Comparison of ENCODE assay signal across 12 mouse cellular contexts in genomic region chr2:101592023-101592841, GRCm38 (mm10). TPM values are rescaled to one million over a fixed set of nuclear protein-coding genes. Genes with fewer than 3 reads are reported as not detected.
DNase-seq lines count a peak whose midpoint lies in the region; ATAC-seq and TF ChIP-seq lines count a peak whose summit lies in the region.
"Had no signal": no experiment of that assay in that cellular context is flagged by ENCODE, and none has a peak within 500 bp of the region (broad histone marks: within the 10 kb centered on the region; RNA-seq: fewer than 3 reads in every experiment).

No protein-coding gene starts in this region.

- TF ChIP-seq POLR2A in kidney, adult 2 months (IDR thresholded peaks at IDR 0.05; ENCODE audit: low read depth, low read length), result no peak

- ATAC-seq in hindbrain, embryonic 12.5 days (ENCODE audit: low FRiP score), result peak; percentile 88
- ATAC-seq in midbrain, postnatal 0 days (ENCODE audit: low FRiP score), result peak; percentile 74

- H3K27ac ChIP-seq in kidney, adult 2 months (ENCODE audit: insufficient read depth, low read depth, low read length), result no peak overlapping the region
- H3K27ac ChIP-seq in hindbrain, embryonic 12.5 days, result peak overlapping the region; percentile 62
- H3K27ac ChIP-seq in midbrain, postnatal 0 days (ENCODE audit: low read depth, low read length), result peak overlapping the region; percentile 43; the same call in 1 of the 2 replicates
- H3K27ac ChIP-seq: macrophage had no signal

- no peaks in the 10 kb centered on the region for H3K27me3 ChIP-seq in kidney, adult 2 months (replicated peaks; ENCODE audit: control insufficient read depth, insufficient read depth, low read length)
- H3K27me3 ChIP-seq in hindbrain, embryonic 12.5 days, result no peaks in the 10 kb centered on the region
- no peaks in the 10 kb centered on the region for H3K27me3 ChIP-seq in midbrain, postnatal 0 days (ENCODE audit: insufficient read depth, low read length)

- no peaks in the 10 kb centered on the region for H3K36me3 ChIP-seq in kidney, adult 2 months (ENCODE audit: control insufficient read depth, insufficient read depth, low read length)
- H3K36me3 ChIP-seq in hindbrain, embryonic 12.5 days, result no peaks in the 10 kb centered on the region
- H3K36me3 ChIP-seq in midbrain, postnatal 0 days (ENCODE audit: insufficient read depth, low read length), result no peaks in the 10 kb centered on the region

- no peak overlapping the region for H3K9ac ChIP-seq in hindbrain, embryonic 12.5 days
- H3K9ac ChIP-seq in midbrain, postnatal 0 days (replicated peaks; ENCODE audit: low read length, poor library complexity, severe bottlenecking), result no peak overlapping the region

- H3K4me2 ChIP-seq in hindbrain, embryonic 12.5 days (replicated peaks), result no peak overlapping the region
- H3K4me2 ChIP-seq in midbrain, postnatal 0 days (ENCODE audit: low read depth, low read length, poor library complexity, severe bottlenecking), result no peak overlapping the region; the same call in 1 of the 2 replicates

- no peak for TF ChIP-seq CTCF in kidney, adult 2 months (conservative IDR thresholded peaks at IDR 0.05; ENCODE audit: insufficient read depth, insufficient read length, low read depth, low read length)
- TF ChIP-seq CTCF in midbrain, postnatal 0 days (IDR thresholded peaks at IDR 0.05), result no peak

- no peaks in the 10 kb centered on the region for H3K9me3 ChIP-seq in hindbrain, embryonic 12.5 days (replicated peaks)
- H3K9me3 ChIP-seq in midbrain, postnatal 0 days (ENCODE audit: low read length), result no peaks in the 10 kb centered on the region

- DNase-seq in kidney, adult 2 months, result peak; percentile 16
- no peak for DNase-seq in kidney, adult 18-20 months
- peak; percentile 67 for DNase-seq in embryo, embryonic 10.5 days (ENCODE audit: low spot score)
- DNase-seq in midbrain, postnatal 0 days (ENCODE audit: low spot score), result peak; percentile 60
- no peak for DNase-seq in spleen, postnatal 14 days (ENCODE audit: low spot score in 2 of 2)
- DNase-seq in adrenal gland, postnatal 25 days, result no peak
- no peak for DNase-seq in urinary bladder, adult 18-20 months (ENCODE audit: low spot score in 2 of 2)

- no peaks in the 10 kb centered on the region for H3K4me1 ChIP-seq in kidney, adult 2 months (ENCODE audit: control insufficient read depth, insufficient read depth, low read length)
- peaks cover 25% of the 10 kb centered on the region for H3K4me1 ChIP-seq in hindbrain, embryonic 12.5 days
- no peaks in the 10 kb centered on the region for H3K4me1 ChIP-seq in midbrain, postnatal 0 days (ENCODE audit: insufficient read depth, low read length)

- H3K4me3 ChIP-seq in kidney, adult 2 months (ENCODE audit: insufficient read depth, low read depth, low read length), result no peak overlapping the region
- no peak overlapping the region for H3K4me3 ChIP-seq in hindbrain, embryonic 12.5 days
- no peak overlapping the region for H3K4me3 ChIP-seq in midbrain, postnatal 0 days (ENCODE audit: low read depth, low read length)

- WGBS in kidney, adult 2 months, result 39% methylated on average over 10 of the region's 10 CpGs
- 32% methylated on average over 10 of the region's 10 CpGs for WGBS in hindbrain, embryonic 12.5 days
- 14% methylated on average over 10 of the region's 10 CpGs for WGBS in midbrain, postnatal 0 days

RNA-seq across cellular contexts. Expression of gene Rag2, which starts 32.3 kb away (rescaled TPM):
- not detected in 2 replicates for polyA plus RNA-seq in kidney, adult 2 months (2012; rRNA removed)
- polyA plus RNA-seq in hindbrain, embryonic 12.5 days (2016; fragmentation: Nextera tagmentation; extraction: Ambion mirVana), result 0.22 and 0.31 TPM in 2 replicates
- not detected in 2 replicates for total RNA-seq in midbrain, postnatal 0 days (2014; rRNA removed)
- polyA plus RNA-seq in midbrain, postnatal 0 days (2015; fragmentation: Nextera tagmentation; extraction: Ambion mirVana), result 0.09 TPM in 1 of 2 replicates, not detected in the other
- total RNA-seq in adrenal gland, postnatal 25 days (2021), result not detected in 2 replicates
- total RNA-seq: left cerebral cortex, postnatal 14 days had no signal
- polyA plus RNA-seq: heart, embryonic 14.5 days; macrophage; small intestine, adult 2 months had no signal

RNA-seq across cellular contexts. Expression of gene Rag1, which starts 57.1 kb away (rescaled TPM):
- not detected in 2 replicates for polyA plus RNA-seq in kidney, adult 2 months (2012; rRNA removed)
- polyA plus RNA-seq in hindbrain, embryonic 12.5 days (2016; fragmentation: Nextera tagmentation; extraction: Ambion mirVana), result 0.80 and 0.82 TPM in 2 replicates
- 0.27 and 0.42 TPM in 2 replicates for total RNA-seq in midbrain, postnatal 0 days (2014; rRNA removed)
- polyA plus RNA-seq in midbrain, postnatal 0 days (2015; fragmentation: Nextera tagmentation; extraction: Ambion mirVana), result 0.04 TPM in 2 replicates
- not detected in 2 replicates for total RNA-seq in adrenal gland, postnatal 25 days (2021)
- polyA plus RNA-seq: heart, embryonic 14.5 days; macrophage; small intestine, adult 2 months had no signal

RNA-seq across cellular contexts. Expression of gene B230118H07Rik, which starts 57.1 kb away (rescaled TPM):
- polyA plus RNA-seq in kidney, adult 2 months (2012; rRNA removed), result 8.1 and 12.6 TPM in 2 replicates
- 57.7 and 58.6 TPM in 2 replicates for polyA plus RNA-seq in hindbrain, embryonic 12.5 days (2016; fragmentation: Nextera tagmentation; extraction: Ambion mirVana)
- 18.2 and 21.4 TPM in 2 replicates for total RNA-seq in midbrain, postnatal 0 days (2014; rRNA removed)
- 50.7 and 51.5 TPM in 2 replicates for polyA plus RNA-seq in midbrain, postnatal 0 days (2015; fragmentation: Nextera tagmentation; extraction: Ambion mirVana)
- total RNA-seq in adrenal gland, postnatal 25 days (2021), result 28.3 and 30.4 TPM in 2 replicates

Comparison
In these comparisons a context has a peak if more than half of its experiments do, and no peak if none do; other contexts are left out.
1. DNase-seq: peak in kidney, adult 2 months (single experiment), embryo, embryonic 10.5 days (single experiment) and midbrain, postnatal 0 days (single experiment); none in kidney, adult 18-20 months (single experiment), spleen, postnatal 14 days (0 of 2), adrenal gland, postnatal 25 days (single experiment) and urinary bladder, adult 18-20 months (0 of 2).